Mouse (Mus musculus): ENCODE measurements at regions not wholly inside any gene's neighbourhood (a gene's known extent, or its start where the extent isn't known, plus 50 kb on each side); places are given as distances from the start of the nearest gene placed in this dataset.

- DNase-seq (ENCODE audit: low read depth): no peak
Observed at GRCm38 (mm10) chr13:16315689-16316088, 304.0 kb downstream of the Inhba start.

DNA sequence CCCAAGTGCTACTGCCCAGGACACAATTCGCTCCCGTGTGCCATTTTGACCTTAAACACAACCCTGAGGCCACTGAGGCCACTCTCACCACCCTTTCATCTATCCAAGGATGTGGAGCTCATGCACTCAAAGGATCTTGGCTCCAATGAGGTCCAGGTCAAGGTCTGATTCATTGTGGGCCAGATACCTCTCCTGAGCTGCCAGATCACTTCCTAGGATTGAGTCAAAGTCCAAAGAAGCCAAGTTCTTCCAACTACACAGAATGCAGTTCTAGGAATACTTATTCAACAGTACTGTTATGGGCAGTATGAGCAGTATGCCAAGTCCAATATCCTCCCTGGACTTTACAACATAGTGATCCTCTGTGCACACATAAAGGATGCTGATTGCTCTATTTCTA is 304.9 kb downstream of the Inhba start:
- DNase-seq (ENCODE audit: low read depth): no peak

- no peak for DNase-seq (ENCODE audit: low read depth)
Observed at GRCm38 (mm10) chr13:16317412-16317811, 305.8 kb downstream of the Inhba start.

DNA sequence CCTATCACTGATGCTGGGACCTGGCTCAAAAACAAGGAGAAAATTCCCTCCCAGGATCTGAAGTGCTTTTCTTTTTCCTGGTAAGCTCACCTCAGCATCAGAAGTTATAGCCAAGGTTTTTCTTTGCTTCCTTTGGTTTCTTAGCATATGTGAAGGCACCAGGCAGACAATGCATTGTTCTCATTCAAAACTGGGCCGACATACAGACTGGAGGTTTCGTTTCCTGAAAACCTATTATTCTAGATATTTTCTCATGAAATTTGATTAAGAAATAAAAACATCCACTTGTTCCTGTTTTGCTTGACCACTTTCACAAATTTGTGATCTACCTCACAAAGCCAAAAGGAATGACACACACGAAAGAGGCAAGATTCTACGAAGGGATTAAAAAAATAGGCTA is 308.7 kb downstream of the Inhba start:
- DNase-seq (ENCODE audit: low read depth): no peak

- no peak for DNase-seq (ENCODE audit: low read depth)
Observed at GRCm38 (mm10) chr13:16325661-16326060, 314.0 kb downstream of the Inhba start.

DNA sequence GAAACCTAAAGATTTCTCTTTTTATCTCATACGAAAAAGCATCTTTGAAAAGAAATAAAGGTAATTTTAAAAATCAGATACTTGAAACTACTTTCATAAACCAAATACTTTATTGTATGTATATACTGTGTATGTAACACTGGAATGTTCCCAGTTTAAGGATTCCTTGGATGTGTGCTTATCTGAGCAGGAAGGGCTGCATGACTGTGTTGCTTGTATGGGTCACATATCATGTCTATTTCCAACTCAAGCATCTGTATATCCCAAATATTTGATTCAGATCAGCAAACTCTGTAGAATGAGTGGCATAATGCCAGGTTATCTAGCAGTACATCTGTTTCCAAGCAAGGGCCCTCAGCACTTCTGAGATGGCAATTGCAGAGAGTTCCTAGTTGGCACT is 330.1 kb downstream of the Inhba start:
- DNase-seq (ENCODE audit: low read depth): no peak

DNA sequence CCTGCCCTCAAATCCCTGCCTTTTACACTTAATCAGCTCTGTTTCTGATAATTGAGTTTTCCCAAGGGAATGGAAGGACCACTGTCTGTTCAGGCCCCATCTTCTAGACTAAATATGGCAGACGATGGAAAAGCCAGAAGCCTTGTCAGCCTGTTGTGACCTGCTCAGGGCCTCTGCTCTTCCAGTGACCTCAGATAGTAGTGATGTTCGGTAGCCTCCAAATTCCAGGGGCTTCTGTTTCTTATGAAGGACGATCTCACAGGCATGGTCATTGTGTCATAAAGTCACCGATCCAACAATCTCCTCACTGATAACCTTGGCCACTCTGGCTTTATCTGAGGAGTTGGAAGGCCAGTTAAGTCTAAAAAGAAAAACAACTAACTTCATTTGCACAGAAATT is 330.5 kb downstream of the Inhba start:
- DNase-seq (ENCODE audit: low read depth): no peak

DNA sequence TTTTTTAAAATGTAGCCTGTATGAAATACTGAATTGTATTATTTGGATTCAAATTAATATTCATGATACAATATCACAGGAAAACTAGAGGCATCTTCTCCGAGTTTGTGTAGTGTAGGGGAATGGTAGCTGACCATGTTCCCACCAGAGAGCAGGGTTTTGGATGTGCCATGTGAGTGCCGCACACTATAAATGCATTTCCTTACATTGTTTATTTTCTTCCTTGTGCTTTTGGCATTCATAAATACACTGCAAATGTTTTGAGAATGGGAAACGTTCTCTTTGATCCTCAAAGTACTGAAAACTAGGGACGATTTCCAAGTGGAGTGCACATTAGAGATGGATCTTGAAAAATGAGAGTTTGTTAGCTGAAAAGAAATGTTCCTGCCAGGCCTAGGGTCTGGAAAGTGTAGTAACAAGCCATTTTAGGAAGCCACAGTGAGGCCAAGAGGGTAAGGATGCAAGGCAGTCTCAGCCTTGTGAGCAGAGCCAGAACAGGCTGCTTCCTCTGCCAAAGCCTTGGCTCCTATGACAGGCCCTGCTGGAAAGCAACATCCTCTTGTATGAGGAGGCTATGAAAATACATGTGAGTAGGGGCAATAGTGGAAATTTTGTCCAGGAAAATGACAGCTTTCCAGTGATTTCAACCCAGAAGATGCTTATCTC is 331.8 kb downstream of the Inhba start:
- DNase-seq (ENCODE audit: low read depth): no peak

DNA sequence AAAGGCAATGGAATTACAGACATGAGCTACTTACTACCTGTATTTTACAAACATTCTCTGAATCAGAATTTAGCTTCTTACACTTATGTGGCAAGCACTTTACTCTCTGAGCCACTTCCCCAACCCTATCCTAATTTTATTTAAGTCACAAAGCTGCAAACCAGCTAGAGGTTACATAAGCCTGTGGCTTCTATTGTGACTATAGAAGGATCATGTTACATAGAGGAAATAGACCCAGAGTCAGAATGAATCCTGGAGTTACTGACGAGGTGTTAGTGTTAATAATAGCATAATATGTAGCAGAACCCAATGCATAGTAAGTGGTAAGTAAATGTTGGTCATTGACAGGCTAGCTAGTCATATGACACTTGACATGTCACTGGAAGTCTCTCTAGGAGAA is 337.7 kb downstream of the Inhba start:
- no peak for DNase-seq (ENCODE audit: low read depth)

- no peak for DNase-seq (ENCODE audit: low read depth)
Observed at GRCm38 (mm10) chr13:16350061-16350460, 338.4 kb downstream of the Inhba start.

DNA sequence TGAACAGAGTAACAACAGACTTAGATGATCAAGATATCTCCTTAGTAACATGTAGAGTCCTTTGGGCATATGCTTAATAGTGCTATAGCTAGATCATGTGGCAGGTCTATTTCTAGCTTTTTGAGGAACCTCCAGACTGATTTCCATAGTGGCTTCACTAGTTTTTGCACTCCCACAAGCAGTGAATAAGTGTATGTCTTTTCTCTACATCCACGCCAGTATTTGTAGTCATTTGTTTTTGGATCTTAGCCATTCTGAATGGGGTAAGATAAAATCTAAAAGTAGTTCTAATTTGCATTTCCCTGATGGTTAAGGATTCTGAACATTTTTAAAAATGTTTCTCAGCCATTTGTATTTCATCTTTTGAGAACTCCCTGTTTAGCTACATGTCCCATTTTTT is 343.7 kb downstream of the Inhba start:
- DNase-seq (ENCODE audit: low read depth): no peak

DNA sequence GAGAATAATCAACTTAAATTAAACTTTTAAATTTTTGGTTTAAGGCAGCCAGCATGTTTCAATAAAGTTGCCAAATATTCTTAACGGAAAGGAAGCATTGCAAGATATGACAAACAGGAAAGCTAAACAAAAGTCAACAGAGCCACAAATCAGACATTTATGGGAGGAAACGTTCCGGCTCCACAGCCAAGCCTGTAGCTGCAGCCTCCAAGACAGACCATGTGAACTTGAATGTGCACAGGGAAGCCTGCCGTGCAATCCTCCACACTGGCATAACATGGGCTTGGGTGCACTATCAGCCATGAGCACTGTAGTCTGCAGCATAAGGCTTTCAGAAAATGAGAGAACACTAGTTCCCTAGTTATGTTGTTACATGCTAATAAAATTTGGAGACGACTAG is 367.8 kb downstream of the Inhba start:
- DNase-seq (ENCODE audit: low read depth): no peak

DNA sequence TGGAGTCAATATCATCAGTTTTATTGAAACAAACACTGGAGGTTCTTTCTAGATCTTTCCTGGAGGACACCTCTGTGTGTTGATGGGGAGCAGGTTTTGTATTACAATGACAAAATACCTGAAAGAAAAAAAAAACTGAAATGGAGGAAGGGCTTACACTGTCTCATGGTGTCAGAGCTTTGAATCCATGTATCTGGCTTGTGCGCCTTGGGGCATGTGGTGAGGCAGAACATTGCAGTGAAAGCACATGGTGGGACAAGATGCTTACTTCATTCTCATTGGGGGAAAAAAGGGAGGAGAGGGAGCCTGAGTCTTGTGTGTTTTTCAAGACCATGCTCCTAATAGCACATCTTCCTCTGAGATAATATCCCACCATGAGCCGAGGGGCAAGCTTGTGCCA is 368.3 kb downstream of the Inhba start:
- DNase-seq (ENCODE audit: low read depth): no peak

DNA sequence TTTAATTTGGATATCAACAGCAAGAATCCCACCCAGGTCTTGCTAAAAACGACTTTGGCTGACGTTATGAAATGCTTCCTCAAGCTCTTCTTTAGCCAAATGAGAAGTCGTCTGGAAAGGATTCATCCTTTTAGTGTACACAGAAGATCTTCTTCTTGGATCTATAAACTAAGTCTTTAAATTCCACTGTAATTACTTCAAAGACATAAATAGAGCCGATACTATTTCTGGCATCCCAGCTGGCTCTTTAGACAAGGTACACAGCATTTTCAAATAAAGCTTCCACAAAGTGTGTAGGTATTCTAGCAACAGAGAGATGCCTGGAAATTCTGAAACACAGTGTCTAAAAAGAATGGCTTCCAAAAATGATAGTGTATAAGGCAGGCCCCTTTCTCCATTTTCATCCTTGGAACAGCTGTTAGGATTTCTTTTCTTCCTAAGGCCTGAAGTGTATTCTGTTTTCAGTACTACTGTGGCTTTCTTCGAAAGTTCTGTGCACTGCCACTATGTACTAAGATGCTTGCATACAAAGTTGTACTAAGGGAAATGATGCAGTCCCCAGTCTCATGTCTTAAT is 371.4 kb downstream of the Inhba start:
- no peak for DNase-seq (ENCODE audit: low read depth)

DNA sequence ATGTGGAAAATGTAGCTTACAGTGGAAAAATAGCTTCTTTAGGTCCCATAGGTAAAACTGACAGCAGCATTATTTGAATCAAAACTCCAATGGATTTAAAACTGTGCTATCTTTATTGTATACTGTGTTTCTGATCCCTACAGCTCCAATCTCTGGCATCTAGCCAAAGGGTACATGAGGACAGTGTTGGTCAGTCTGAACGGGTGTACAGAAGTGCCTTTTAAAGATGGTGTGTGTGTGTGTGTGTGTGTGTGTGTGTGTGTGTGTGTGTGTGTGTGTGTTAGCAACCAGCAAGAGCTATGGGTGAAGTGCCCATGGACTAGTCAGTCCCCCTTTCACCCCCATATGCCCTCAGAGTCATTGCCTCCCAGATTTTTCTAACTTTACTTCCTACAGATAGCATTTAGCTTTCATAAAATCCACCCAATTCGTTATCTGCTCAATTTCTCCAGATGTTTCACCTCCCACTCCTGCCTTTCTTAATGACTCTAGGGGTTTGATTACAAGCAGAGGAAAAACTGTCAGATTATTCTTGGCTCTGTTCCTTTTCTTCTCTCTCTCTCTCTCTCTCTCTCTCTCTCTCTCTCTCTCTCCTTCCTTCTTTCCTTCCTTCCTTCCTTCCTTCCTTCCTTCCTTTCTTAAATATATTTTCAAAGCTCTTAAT is 404.8 kb downstream of the Inhba start:
- DNase-seq (ENCODE audit: low read depth): no peak

DNA sequence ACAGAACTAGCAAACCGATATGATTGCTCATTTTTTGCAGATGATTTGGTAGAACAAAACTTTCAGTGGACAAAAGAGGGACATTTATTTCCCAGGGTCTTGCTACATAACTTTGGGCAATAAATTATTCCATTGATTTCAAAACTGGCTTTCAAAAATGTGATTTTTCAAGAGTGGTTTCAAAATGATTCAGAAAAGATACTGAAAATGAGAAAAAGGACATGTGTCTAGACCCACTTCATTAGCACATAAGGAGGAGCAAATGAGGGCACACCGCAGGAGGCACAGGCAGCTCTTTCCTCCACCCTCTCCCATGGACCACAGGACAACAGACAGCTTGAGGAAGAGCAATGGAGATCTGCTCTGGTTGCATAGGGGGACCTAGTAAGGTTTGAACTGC is 412.5 kb downstream of the Inhba start:
- DNase-seq (ENCODE audit: low read depth): no peak

DNA sequence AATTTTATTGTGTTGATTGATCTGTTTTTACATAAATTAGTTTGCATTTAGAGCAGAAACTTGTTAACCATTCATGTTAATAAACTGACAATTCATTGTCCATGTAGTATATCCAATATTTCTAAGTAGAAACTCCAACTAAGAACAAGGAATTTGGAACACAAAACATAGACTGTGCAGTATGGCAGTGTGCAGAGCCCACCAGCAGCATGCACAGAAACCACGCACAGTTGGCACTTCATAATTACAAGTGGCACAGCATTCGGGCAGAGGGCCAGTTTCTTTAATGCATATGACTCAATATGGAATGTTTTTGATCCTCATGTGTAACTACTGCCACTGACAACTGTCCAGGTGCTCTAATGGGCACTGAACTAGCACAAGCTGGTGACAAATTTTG is 423.8 kb downstream of the Inhba start:
- DNase-seq (ENCODE audit: low read depth): no peak

GRCm38 (mm10) chr13:16453234-16453633 is 441.6 kb downstream of the Inhba start:
- no peak for DNase-seq (ENCODE audit: low read depth)

GRCm38 (mm10) chr13:16459743-16460142 is 448.1 kb downstream of the Inhba start:
- DNase-seq (ENCODE audit: low read depth): no peak

DNA sequence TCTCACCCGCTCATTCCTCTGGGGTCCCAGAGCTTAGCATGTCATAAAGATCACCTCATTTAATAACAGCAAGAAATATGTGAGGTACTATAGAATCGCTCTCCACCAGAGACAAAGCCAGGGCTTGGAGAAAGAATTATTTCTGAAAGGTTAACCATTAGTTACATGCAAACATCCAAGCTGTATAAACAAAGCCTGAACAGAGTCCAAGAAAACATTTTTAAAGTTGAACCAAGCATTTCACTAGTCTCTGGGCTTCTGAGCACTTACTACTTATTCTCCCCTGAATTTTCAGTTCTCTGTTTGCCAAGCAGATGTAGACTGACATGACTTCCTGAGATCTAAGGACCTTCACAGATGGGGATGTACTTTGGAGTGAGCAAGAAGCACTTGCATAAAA is 450.0 kb downstream of the Inhba start:
- DNase-seq (ENCODE audit: low read depth): no peak

- no peak for DNase-seq (ENCODE audit: low read depth)
Observed at GRCm38 (mm10) chr13:16464823-16465222, 453.2 kb downstream of the Inhba start.

DNA sequence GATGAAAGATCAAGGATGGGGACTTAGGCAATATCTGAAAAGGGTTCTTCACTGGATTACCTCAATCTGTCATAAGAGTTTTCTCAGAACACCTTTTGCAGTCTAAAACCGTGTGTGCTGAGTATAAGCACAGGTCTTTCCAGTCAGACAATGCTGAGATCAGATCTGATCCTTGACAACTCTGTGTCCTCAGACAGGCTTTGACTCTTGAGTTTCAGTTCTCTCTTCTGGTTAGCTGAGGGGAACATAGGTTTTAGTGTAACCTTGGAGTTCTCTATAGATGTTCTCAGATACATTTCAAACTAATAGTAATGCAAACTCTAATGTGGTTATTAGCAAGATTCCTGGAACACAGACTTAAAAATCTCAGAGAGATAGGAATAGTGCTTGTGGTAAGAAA is 453.7 kb downstream of the Inhba start:
- no peak for DNase-seq (ENCODE audit: low read depth)

GRCm38 (mm10) chr13:16465812-16466211 is 454.2 kb downstream of the Inhba start:
- DNase-seq (ENCODE audit: low read depth): no peak

DNA sequence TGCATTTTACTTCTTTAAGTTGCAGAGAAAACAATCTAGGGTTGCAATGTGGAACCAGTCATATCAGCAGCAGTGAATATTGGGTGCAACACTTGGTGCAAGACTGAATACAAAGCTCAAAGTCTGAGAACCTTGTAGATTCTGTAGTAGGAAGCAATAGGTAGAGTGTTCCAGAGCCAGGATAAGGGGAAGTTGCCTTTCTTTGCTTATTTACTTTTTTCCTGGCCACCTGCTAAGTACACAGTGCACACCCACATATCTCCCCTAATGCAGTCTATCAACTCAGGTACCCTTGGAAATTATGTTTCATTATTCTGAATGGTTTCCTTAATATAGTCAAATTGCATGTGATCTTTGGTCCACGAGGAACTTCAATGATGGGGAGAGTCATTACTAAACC is 464.9 kb downstream of the Inhba start:
- DNase-seq (ENCODE audit: low read depth): no peak
